Mouse (Mus musculus): ENCODE measurements around the gene Fkbp15. TPM values are rescaled to one million over a fixed set of nuclear protein-coding genes. Genes with fewer than 3 reads are reported as not detected.

The Fkbp15 gene
- total and polyA plus RNA-seq, 2 experiments: 20.0 to 22.7 TPM

DNA sequence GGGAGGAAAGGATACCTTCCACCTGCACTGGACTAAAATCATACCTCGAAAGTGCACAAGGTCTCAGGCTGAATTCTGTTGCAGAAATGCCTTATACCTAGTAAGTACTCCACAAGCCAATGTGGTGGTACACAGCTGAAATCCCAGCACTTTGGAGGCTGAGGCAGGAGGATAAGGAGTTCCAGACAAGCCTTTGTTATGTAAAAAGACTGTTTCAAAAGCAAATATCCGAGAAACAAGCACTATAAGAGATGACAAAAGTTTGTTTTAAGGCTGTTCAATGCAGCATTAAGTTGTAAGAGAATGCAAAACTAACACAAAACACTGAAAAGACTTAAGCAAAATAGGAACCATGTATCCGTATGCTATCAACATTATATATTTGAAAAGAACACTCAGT is 45.8 kb downstream of the Fkbp15 start:
- Histone ChIP-seq H3K27me3 (ENCODE audit: control insufficient read depth, insufficient read depth, low read length) (no peaks in the 10 kb centered on the region), H3K79me2 (ENCODE audit: control insufficient read depth, insufficient read depth, low read length) (no peaks in the 10 kb centered on the region), H3K4me3 (ENCODE audit: insufficient read depth, low read depth, low read length) (no peak overlapping the region), H3K36me3 (ENCODE audit: control insufficient read depth, insufficient read depth, low read length) (peaks cover 71% of the 10 kb centered on the region), H3K4me1 (ENCODE audit: control insufficient read depth, insufficient read depth, low read length) (no peaks in the 10 kb centered on the region; the same call in 1 of the 2 replicates), H3K27ac (replicated peaks; ENCODE audit: insufficient read depth, low read depth, low read length) (0 out of 2 replicates have a peak overlapping the region, but pooled peaks have one; percentile 31), H3K9ac (ENCODE audit: low read depth, low read length) (no peak overlapping the region)
- no peak for DNase-seq (ENCODE audit: extremely low read depth, low read depth, low spot score)
- WGBS: 97% methylated on average over 3 of the region's 3 CpGs
- TF ChIP-seq CTCF (IDR thresholded peaks at IDR 0.05; ENCODE audit: low read depth, low read length) (no peak), POLR2A (IDR thresholded peaks at IDR 0.05; ENCODE audit: extremely low read depth, insufficient read depth, low read length) (no peak)

DNA sequence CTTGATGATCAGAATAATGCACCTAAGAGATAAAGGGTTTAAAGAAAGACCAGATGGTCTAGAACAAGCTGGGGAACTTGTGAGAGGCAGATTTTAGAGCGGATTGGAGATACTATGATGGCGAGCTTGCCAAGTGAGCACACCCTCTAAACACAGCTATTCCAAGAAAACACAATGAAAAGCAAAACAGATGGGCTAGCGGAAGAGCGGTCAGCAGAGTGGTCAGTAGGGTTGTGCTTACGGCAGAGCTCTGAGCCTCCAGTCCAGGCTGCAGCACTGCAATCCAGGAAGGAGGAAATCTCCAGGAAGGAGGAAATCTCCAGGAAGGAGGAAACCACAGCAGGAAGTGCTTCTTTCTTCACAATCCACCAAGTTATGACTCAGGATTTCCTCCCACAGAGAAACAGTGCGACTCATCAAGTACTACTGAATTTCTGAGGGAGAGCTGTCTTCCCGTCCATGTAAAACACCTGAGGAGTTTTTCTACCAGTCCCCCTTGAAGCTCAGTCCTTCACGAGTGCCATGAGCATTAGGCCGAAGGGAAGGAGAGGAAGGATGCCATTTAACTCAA is 46.6 kb downstream of the Fkbp15 start:
- no peak for DNase-seq (ENCODE audit: extremely low read depth, low read depth, low spot score)
- Histone ChIP-seq H3K27me3 (ENCODE audit: control insufficient read depth, insufficient read depth, low read length) (no peaks in the 10 kb centered on the region), H3K79me2 (ENCODE audit: control insufficient read depth, insufficient read depth, low read length) (no peaks in the 10 kb centered on the region), H3K4me3 (ENCODE audit: insufficient read depth, low read depth, low read length) (no peak overlapping the region), H3K36me3 (ENCODE audit: control insufficient read depth, insufficient read depth, low read length) (peaks cover 63% of the 10 kb centered on the region), H3K4me1 (ENCODE audit: control insufficient read depth, insufficient read depth, low read length) (no peaks in the 10 kb centered on the region; the same call in 1 of the 2 replicates), H3K27ac (replicated peaks; ENCODE audit: insufficient read depth, low read depth, low read length) (0 out of 2 replicates have a peak overlapping the region, but pooled peaks have one; percentile 31), H3K9ac (ENCODE audit: low read depth, low read length) (no peak overlapping the region)
- 81% methylated on average over 9 of the region's 9 CpGs for WGBS
- TF ChIP-seq POLR2A (IDR thresholded peaks at IDR 0.05; ENCODE audit: extremely low read depth, insufficient read depth, low read length) (no peak), CTCF (IDR thresholded peaks at IDR 0.05; ENCODE audit: low read depth, low read length) (no peak)

DNA sequence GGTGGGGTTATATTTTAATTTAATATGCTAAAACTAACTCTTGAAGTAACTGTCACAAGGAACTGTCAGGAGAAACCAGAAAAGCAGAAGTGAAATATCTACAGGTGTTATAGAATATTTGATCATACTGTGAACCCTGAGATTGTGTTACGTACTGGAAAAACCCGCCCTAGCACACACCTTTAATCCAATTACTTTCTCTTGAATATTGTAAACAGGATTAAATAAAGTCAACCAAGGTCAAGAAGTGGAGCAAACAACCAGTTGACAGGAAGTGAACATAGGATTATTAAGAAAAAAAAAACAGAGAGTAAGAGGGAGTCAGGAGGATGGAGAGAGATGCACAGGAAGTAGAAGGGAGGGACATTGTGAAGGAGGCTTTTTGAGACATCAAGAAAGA is 47.5 kb downstream of the Fkbp15 start:
- Histone ChIP-seq H3K9ac (ENCODE audit: low read depth, low read length) (no peak overlapping the region), H3K27me3 (ENCODE audit: control insufficient read depth, insufficient read depth, low read length) (no peaks in the 10 kb centered on the region), H3K27ac (replicated peaks; ENCODE audit: insufficient read depth, low read depth, low read length) (no peak overlapping the region), H3K36me3 (ENCODE audit: control insufficient read depth, insufficient read depth, low read length) (peaks cover 60% of the 10 kb centered on the region), H3K4me3 (ENCODE audit: insufficient read depth, low read depth, low read length) (no peak overlapping the region), H3K79me2 (ENCODE audit: control insufficient read depth, insufficient read depth, low read length) (no peaks in the 10 kb centered on the region), H3K4me1 (ENCODE audit: control insufficient read depth, insufficient read depth, low read length) (no peaks in the 10 kb centered on the region; the same call in 1 of the 2 replicates)
- TF ChIP-seq CTCF (IDR thresholded peaks at IDR 0.05; ENCODE audit: low read depth, low read length) (no peak), POLR2A (IDR thresholded peaks at IDR 0.05; ENCODE audit: extremely low read depth, insufficient read depth, low read length) (no peak)
- no peak for DNase-seq (ENCODE audit: extremely low read depth, low read depth, low spot score)
- 99% methylated on average over 2 of the region's 2 CpGs for WGBS

DNA sequence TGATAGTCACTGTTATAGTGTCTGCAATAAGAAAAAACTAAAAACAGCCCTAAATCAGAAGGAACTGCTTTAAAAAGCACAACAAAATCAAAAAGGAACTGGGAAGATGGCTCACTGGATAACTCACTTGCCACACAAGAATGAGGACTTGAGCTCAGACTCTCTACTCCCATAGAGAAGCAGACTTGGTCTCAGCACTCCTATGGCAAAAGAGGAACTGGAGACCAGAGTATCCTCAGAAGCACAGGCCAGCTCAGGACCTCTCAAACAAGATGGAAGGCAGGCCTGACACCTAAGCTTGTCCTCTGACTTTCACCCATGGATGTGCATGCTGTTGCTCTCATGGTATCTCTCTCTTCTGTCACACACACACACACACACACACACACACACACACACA is 51.9 kb downstream of the Fkbp15 start:
- TF ChIP-seq POLR2A (IDR thresholded peaks at IDR 0.05; ENCODE audit: extremely low read depth, insufficient read depth, low read length) (no peak), CTCF (IDR thresholded peaks at IDR 0.05; ENCODE audit: low read depth, low read length) (no peak)
- DNase-seq (ENCODE audit: extremely low read depth, low read depth, low spot score): no peak
- H3K36me3 ChIP-seq (ENCODE audit: control insufficient read depth, insufficient read depth, low read length): peaks cover 65% of the 10 kb centered on the region

DNA sequence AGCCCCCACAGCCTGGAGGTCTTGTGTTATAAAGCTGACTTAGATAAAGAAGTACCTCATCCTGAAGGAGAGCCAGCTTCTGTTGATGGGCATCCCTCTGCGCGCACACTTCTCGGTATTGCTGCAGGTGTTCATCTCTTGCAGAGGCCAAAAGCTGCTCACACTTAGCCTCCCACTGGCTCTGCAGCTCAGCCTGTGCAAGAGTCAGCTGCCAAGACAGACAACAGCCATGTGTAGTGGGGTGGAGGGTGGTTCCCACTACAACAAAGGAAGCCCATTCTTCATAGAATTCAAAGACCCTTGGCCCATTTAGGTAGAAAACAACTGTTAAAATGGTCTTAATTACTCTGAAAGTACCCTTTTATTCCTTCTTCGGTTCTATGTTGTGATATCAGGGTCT is 53.5 kb downstream of the Fkbp15 start:
- Histone ChIP-seq H3K9ac (ENCODE audit: low read depth, low read length) (no peak overlapping the region), H3K27ac (replicated peaks; ENCODE audit: insufficient read depth, low read depth, low read length) (no peak overlapping the region), H3K27me3 (ENCODE audit: control insufficient read depth, insufficient read depth, low read length) (no peaks in the 10 kb centered on the region), H3K4me3 (ENCODE audit: insufficient read depth, low read depth, low read length) (no peak overlapping the region), H3K36me3 (ENCODE audit: control insufficient read depth, insufficient read depth, low read length) (peaks cover 65% of the 10 kb centered on the region), H3K79me2 (ENCODE audit: control insufficient read depth, insufficient read depth, low read length) (no peaks in the 10 kb centered on the region), H3K4me1 (ENCODE audit: control insufficient read depth, insufficient read depth, low read length) (no peaks in the 10 kb centered on the region)
- DNase-seq (ENCODE audit: extremely low read depth, low read depth, low spot score): no peak
- no peak for TF ChIP-seq POLR2A (IDR thresholded peaks at IDR 0.05; ENCODE audit: extremely low read depth, insufficient read depth, low read length)
- no peak for TF ChIP-seq CTCF (IDR thresholded peaks at IDR 0.05; ENCODE audit: low read depth, low read length)
- 94% methylated on average over 4 of the region's 4 CpGs for WGBS

More for the DNA sequence above, 51.9 kb downstream of the Fkbp15 start:
- H3K27ac ChIP-seq (replicated peaks; ENCODE audit: insufficient read depth, low read depth, low read length): no peak overlapping the region
- no peak overlapping the region for H3K9ac ChIP-seq (ENCODE audit: low read depth, low read length)
- no peaks in the 10 kb centered on the region for H3K27me3 ChIP-seq (ENCODE audit: control insufficient read depth, insufficient read depth, low read length)
- no peaks in the 10 kb centered on the region; the same call in 1 of the 2 replicates for H3K4me1 ChIP-seq (ENCODE audit: control insufficient read depth, insufficient read depth, low read length)
- no peaks in the 10 kb centered on the region for H3K79me2 ChIP-seq (ENCODE audit: control insufficient read depth, insufficient read depth, low read length)
- no peak overlapping the region for H3K4me3 ChIP-seq (ENCODE audit: insufficient read depth, low read depth, low read length)

DNA sequence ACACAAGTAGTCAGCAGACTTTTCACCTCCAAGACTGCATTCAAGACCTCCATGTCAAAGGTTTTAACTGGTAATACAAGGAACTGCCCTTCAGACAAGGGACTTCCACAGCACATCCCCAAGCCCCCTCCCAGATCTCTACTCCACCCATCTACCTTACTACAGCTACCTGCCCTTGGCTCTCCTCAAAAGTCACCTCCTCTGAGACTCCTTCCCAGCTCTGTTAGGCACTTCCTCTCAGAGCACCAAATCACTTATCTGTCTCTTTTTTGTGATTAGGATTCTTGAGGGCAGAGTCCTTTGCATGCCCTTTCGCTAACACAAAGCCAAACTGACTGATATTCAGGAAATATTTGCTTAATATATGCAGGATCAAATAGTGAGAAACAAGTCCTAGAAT is 54.0 kb downstream of the Fkbp15 start:
- no peak overlapping the region for H3K27ac ChIP-seq (replicated peaks; ENCODE audit: insufficient read depth, low read depth, low read length)
- no peak for DNase-seq (ENCODE audit: extremely low read depth, low read depth, low spot score)
- H3K36me3 ChIP-seq (ENCODE audit: control insufficient read depth, insufficient read depth, low read length): peaks cover 65% of the 10 kb centered on the region
- H3K4me3 ChIP-seq (ENCODE audit: insufficient read depth, low read depth, low read length): no peak overlapping the region
- H3K4me1 ChIP-seq (ENCODE audit: control insufficient read depth, insufficient read depth, low read length): no peaks in the 10 kb centered on the region
- H3K79me2 ChIP-seq (ENCODE audit: control insufficient read depth, insufficient read depth, low read length): no peaks in the 10 kb centered on the region
- H3K27me3 ChIP-seq (ENCODE audit: control insufficient read depth, insufficient read depth, low read length): no peaks in the 10 kb centered on the region
- H3K9ac ChIP-seq (ENCODE audit: low read depth, low read length): no peak overlapping the region
- 81% methylated on average over 1 of the region's 1 CpGs for WGBS
- TF ChIP-seq CTCF (IDR thresholded peaks at IDR 0.05; ENCODE audit: low read depth, low read length) (no peak), POLR2A (IDR thresholded peaks at IDR 0.05; ENCODE audit: extremely low read depth, insufficient read depth, low read length) (no peak)
